ENCODE assay signal across 8 mouse cellular contexts in genomic region chr8:110177359-110178155, GRCm38 (mm10). TPM values are rescaled to one million over a fixed set of nuclear protein-coding genes. Genes with fewer than 3 reads are reported as not detected.
DNase-seq lines count a peak whose midpoint lies in the region; ATAC-seq lines count a peak whose summit lies in the region.

No protein-coding gene starts in this region.

- 0 out of 2 replicates have a peak overlapping the region, but pooled peaks have one; percentile 19 for H3K4me2 ChIP-seq in midbrain, embryonic 16.5 days (ENCODE audit: low read length)

- 26% methylated on average over 22 of the region's 22 CpGs for WGBS in midbrain, embryonic 16.5 days

- peaks cover 5% of the 10 kb centered on the region; the same call in 1 of the 2 replicates for H3K9me3 ChIP-seq in megakaryocyte, embryonic 14.5 days
- no peaks in the 10 kb centered on the region for H3K9me3 ChIP-seq in midbrain, embryonic 16.5 days (replicated peaks; ENCODE audit: control insufficient read depth, low read length, poor library complexity, severe bottlenecking)

- H3K4me1 ChIP-seq in megakaryocyte, embryonic 14.5 days, result peaks cover 17% of the 10 kb centered on the region
- peaks cover 12% of the 10 kb centered on the region for H3K4me1 ChIP-seq in midbrain, embryonic 16.5 days (ENCODE audit: control insufficient read depth, insufficient read depth, low read length)

- DNase-seq in adrenal gland, postnatal 14 days, result peak; percentile 25
- no peak for DNase-seq in adrenal gland, postnatal 36 days
- peak; percentile 19 to 40 for DNase-seq in heart, postnatal 10 days
- no peak for DNase-seq in ovary, postnatal 36 days (ENCODE audit: low spot score)
- no peak for DNase-seq in thymus, postnatal 10 days (ENCODE audit: low spot score in 2 of 2)

- no peaks in the 10 kb centered on the region for H3K36me3 ChIP-seq in megakaryocyte, embryonic 14.5 days (replicated peaks; ENCODE audit: low read length)
- H3K36me3 ChIP-seq in midbrain, embryonic 16.5 days (ENCODE audit: control insufficient read depth, insufficient read depth, low read length), result no peaks in the 10 kb centered on the region

- no peak for ATAC-seq in megakaryocyte, adult 5-6 weeks (ENCODE audit: poor library complexity, severe bottlenecking)
- ATAC-seq in midbrain, embryonic 16.5 days, result peak; percentile 52

- peak overlapping the region; percentile 83 for H3K4me3 ChIP-seq in megakaryocyte, embryonic 14.5 days (replicated peaks)
- no peak overlapping the region for H3K4me3 ChIP-seq in midbrain, embryonic 16.5 days (ENCODE audit: low read depth, low read length)

- peaks cover 26% of the 10 kb centered on the region for H3K27me3 ChIP-seq in megakaryocyte, embryonic 14.5 days (replicated peaks)
- no peaks in the 10 kb centered on the region for H3K27me3 ChIP-seq in midbrain, embryonic 16.5 days (ENCODE audit: control insufficient read depth, insufficient read depth, low read depth, low read length)

- no peak overlapping the region for H3K9ac ChIP-seq in midbrain, embryonic 16.5 days (ENCODE audit: low read depth, low read length)

- H3K27ac ChIP-seq in midbrain, embryonic 16.5 days (ENCODE audit: low read length), result no peak overlapping the region

- intact Hi-C loops in heart, postnatal 10 days (cut with DNase I), result no loop called here

RNA-seq across cellular contexts. Expression of gene Calb2, which starts 9.5 kb away (rescaled TPM):
- total RNA-seq in adrenal gland, postnatal 14 days (2021), result 0.34 and 0.56 TPM in 2 replicates
- total RNA-seq in adrenal gland, postnatal 36 days (2021), result 1 to 10 TPM in 1 of 2 experiments, under 1 TPM in 1; 0.26 to 2.2 TPM
- polyA plus RNA-seq in megakaryocyte, embryonic 14.5 days (2012; ENCODE audit: insufficient read depth, low replicate concordance), result not detected in 2 replicates
- not detected in 2 replicates for total RNA-seq in megakaryocyte, adult 5-6 weeks (2015)
- total RNA-seq in megakaryocyte, adult 5-6 weeks (2017), result not detected in 2 replicates
- under 1 TPM in 1 of 2 experiments, not detected in 1; 0.17 TPM for total RNA-seq in heart, postnatal 10 days (2021)
- 290 and 313 TPM in 2 replicates for polyA plus RNA-seq in midbrain, embryonic 16.5 days (2015; fragmentation: Nextera tagmentation; extraction: Ambion mirVana)

RNA-seq across cellular contexts. Expression of gene Cmtr2, which starts 37.9 kb away (rescaled TPM):
- 7.9 and 8.4 TPM in 2 replicates for total RNA-seq in adrenal gland, postnatal 14 days (2021)
- 10 to 100 TPM in 1 of 2 experiments, 1 to 10 TPM in 1; 9.8 to 11.6 TPM for total RNA-seq in adrenal gland, postnatal 36 days (2021)
- polyA plus RNA-seq in megakaryocyte, embryonic 14.5 days (2012; ENCODE audit: insufficient read depth, low replicate concordance), result 0.47 TPM in 1 of 2 replicates, not detected in the other
- 3.4 and 6.0 TPM in 2 replicates for total RNA-seq in megakaryocyte, adult 5-6 weeks (2015)
- total RNA-seq in megakaryocyte, adult 5-6 weeks (2017), result 3.3 and 4.4 TPM in 2 replicates
- 1 to 10 TPM; 3.4 to 3.9 TPM for total RNA-seq in heart, postnatal 10 days (2021)
- 13.2 and 13.6 TPM in 2 replicates for polyA plus RNA-seq in midbrain, embryonic 16.5 days (2015; fragmentation: Nextera tagmentation; extraction: Ambion mirVana)

Comparison
In these comparisons a context has a peak if more than half of its experiments do, and no peak if none do; other contexts are left out.
1. DNase-seq: peak in adrenal gland, postnatal 14 days (single experiment) and heart, postnatal 10 days (2 of 2); none in adrenal gland, postnatal 36 days (0 of 2), ovary, postnatal 36 days (single experiment) and thymus, postnatal 10 days (0 of 2).